Mouse (Mus musculus) urinary bladder, postnatal 36 days (tissue): ENCODE results near the gene Kcnab2.

Experiments
- DNase-seq, 2 experiments: peaks; one replicate each; pipeline ENCODE4 v3.0.0; 2022; ENCODE audit warnings: low spot score in 2 of 2, mixed read lengths in 1 of 2

Gene Kcnab2

DNA sequence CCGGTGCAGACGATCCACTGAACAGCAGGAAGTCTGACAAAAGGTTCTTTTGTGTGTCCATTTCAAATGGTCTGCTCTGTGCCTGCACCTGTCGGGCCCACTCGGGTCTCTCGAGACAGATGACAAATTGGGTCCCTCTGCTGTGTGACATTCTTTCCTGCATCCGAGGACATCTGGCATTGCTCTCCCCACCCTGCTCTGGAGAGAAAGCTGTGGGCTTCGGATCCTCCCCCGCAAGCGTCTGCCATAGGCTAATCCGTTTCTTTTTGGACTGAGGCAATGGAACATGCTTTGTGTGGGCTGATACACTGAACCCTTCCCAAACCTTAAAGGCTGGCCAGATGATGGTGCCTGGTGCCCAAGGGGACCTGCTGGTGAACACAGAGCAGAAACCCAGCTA is 24.6 kb downstream of the Kcnab2 start:
- DNase-seq: no peak

DNA sequence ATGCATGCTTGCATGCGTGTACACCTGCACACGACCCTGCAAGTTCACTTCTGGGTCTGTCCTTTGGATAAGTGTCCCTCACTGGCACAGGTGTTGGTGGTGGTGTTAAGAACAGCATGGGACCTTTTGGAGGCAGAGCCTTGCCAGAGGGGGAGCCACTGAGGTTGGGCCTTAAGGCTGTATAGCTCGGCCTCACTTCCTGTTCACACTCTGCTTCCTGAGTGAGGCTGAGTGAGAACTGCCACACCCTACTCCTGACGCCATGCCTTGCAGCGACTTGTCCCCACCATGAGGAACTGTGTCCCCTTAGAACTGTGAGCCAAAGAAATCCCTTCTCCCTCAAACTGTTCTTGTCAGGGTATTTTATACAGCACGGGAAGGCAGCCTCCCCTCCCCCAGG is 26.3 kb downstream of the Kcnab2 start:
- DNase-seq: no peak

GRCm38 (mm10) chr4:152448666-152449018 is 29.0 kb downstream of the Kcnab2 start:
- DNase-seq: no peak

- no peak for DNase-seq
Measured at GRCm38 (mm10) chr4:152447731-152448665, 29.7 kb downstream of the Kcnab2 start.

- peak in 1 of 2 experiments; percentile 10 for DNase-seq
Measured at GRCm38 (mm10) chr4:152446178-152446577, 31.5 kb downstream of the Kcnab2 start.

DNA sequence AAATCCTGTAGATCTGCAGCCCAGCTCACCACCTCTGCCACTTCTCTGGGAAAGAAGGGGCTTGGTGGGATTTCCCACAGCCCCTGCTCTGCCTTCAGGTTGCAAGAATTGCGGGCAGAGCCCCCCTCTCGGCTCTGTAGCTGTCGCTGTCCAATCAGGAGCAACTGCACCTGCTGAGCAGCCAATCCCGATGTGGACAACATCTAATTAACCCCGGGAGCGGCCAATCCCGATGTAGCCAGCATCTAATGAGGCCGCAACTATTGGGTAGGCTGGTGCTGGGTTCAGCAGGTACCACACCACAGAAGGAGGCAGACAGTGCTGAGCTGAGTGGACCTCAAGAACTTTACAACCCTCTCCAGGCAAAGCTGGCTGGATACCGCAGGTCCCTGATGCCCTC is 36.1 kb downstream of the Kcnab2 start:
- no peak for DNase-seq

DNA sequence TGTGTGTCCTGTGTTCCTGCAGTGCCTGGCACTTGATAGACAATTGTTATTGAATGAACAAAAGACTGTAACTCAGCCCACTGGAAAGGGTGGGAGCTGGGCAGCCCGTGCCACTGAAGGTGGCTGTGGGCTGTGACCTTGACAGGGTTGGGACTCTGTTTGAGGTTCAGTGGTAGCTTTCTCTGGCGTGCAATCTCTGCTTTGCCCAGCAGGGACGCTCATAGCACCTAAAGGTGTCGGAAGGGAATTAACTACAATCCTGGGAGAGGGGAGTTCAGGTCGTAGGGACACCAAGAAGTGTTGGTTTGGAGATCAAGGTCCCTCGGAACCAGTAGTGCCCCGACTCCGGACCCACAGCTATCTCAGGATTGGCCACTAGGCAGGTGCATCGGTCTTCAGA is 36.8 kb downstream of the Kcnab2 start:
- no peak for DNase-seq

GRCm38 (mm10) chr4:152435255-152435654 is 42.4 kb downstream of the Kcnab2 start:
- DNase-seq: peak; percentile 45 to 59

- DNase-seq: peak; percentile 78 to 82
Measured at GRCm38 (mm10) chr4:152434836-152435235, 42.8 kb downstream of the Kcnab2 start.

DNA sequence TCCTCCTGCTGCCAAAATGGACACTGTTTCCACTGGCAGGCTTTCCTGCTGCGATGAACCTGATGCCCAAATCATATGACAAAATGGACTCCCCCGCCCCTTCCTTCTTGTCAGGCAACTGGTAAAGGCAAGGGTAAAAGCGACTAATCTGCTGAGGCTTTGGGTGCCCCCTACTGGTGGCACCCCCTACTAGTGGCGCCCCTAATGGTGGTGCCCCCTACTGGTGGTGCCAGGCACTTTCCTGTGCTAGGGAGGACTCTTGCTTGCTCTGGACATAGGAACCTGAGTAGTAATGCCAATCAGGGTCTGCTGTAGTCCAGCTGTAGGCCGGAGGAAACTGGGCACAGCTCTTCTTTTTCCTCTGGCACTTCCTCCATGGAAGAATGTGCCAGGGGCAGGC is 45.4 kb downstream of the Kcnab2 start:
- DNase-seq: peak in 1 of 2 experiments; percentile 12

- DNase-seq: no peak
Measured at GRCm38 (mm10) chr4:152428259-152428658, 49.4 kb downstream of the Kcnab2 start.

- DNase-seq: no peak
Measured at GRCm38 (mm10) chr4:152424922-152425321, 52.7 kb downstream of the Kcnab2 start.

GRCm38 (mm10) chr4:152424341-152424740 is 53.3 kb downstream of the Kcnab2 start:
- no peak for DNase-seq

DNA sequence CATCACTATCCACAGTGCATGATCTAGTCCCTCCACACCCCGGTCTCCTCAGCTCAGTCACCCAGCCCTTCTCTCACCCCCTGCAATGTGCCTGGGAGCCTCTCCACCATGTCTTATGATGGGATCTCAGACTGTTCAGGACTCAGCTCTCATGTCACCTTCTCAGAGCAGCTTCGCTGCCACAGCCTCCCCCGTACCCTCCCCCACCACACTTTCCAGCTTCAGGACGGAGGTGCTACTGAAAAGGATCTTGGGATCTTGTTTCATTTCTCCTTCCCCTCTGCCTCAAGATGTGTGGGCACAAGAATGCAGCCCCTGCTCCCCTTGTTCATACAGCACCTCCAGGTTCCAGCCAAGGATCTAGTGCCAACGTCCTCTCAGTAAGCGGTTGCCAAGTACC is 54.1 kb downstream of the Kcnab2 start:
- DNase-seq: no peak

- DNase-seq: no peak
Measured at GRCm38 (mm10) chr4:152418229-152419060, 59.2 kb downstream of the Kcnab2 start.

DNA sequence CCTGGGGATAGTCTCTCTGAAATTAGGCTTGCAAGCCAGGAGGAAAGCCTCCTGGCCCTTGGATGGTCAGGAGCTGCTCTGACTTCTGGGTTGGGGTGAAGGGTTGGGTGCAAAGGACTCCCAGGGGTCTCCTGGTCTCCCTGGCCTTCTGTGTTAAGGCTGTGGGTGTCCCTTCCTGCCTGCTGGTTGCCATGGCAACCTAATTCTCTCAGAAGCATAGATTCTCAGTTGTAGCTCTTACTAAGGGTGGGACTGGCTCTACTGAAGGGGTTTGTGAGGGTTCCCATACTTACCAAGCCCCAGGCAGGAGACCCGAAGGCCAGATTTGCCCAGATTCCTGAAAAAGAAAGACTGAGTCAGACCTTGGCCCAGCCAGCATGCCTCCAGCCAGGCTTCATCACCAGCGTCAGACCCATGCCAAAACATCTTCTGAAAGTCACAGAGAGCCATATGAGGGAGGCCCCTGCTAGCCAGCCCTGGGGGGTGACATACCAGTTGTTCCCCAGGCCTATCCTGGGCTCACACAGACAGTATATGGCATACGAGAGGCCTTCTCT is 65.1 kb downstream of the Kcnab2 start:
- no peak for DNase-seq

DNA sequence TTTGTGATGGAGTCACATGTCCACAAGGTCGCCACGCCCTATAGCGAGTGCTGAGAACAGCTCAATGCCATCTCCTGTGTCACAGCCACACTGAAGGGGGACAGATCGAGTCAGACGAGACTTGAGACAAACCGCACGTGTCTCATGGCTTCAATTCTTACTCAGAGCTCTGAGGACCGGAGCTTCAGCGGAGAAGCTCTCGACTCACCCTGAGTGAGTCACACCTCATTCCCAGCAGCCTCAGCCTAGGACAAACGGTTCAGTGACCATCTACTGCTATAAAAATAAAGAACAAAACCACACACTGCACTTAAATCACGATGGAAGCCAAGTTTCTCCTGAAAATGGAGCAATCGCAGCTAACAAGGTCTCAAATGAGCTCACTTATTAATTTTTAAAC is 66.7 kb downstream of the Kcnab2 start:
- DNase-seq: no peak

- no peak for DNase-seq
Measured at GRCm38 (mm10) chr4:152406531-152406930, 71.1 kb downstream of the Kcnab2 start.

GRCm38 (mm10) chr4:152405671-152406201 is 71.9 kb downstream of the Kcnab2 start:
- DNase-seq: no peak

DNA sequence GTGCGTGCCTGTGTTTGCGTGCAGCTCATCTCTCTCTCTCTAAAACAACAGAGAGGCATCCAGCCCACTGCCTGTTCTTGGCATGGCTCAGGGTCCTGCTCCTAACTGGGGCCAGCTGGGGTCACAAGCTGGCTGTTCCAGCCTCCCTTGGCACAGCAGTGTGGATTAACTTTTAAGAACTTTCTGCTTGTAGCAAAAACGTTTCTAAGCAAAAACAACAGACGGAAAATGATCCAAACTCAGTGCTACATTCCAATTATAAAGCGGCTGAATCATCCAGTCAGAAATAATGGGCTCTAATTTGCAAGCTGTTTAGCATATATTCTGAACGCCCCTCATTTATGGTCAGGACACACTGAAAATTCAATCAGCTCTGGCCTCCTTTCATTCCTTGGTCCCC is 72.5 kb downstream of the Kcnab2 start:
- no peak for DNase-seq

DNA sequence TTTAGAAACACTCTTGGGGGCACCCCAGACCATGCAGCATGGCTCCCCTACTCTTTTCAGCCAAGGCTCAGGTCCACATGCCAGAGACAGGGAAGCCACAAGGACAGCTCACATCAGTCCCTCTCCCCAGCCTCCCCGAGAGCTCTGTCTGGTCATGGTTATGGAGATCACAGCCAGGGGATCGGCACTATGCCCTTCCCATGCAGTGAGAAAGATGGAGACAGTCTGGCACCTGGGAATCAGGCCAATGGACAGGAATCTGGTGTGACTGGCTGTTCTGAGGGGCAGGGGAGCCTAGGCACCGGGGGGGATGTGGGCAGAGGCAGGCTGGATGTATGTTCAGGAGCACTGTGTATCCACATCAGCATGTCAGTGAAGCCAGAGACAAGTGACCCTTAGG is 78.7 kb downstream of the Kcnab2 start:
- no peak for DNase-seq

GRCm38 (mm10) chr4:152392627-152393026 is 85.0 kb downstream of the Kcnab2 start:
- DNase-seq: no peak
